Mouse (Mus musculus): ENCODE measurements around the gene Ctcf. TPM values are rescaled to one million over a fixed set of nuclear protein-coding genes. Genes with fewer than 3 reads are reported as not detected.
A peak's percentile ranks its signal among the peaks of the same experiment; 100 is the strongest.

The Ctcf gene
- polyA plus RNA-seq, 2 experiments from 2014 or later = 51.3 to 61.4 TPM

DNA sequence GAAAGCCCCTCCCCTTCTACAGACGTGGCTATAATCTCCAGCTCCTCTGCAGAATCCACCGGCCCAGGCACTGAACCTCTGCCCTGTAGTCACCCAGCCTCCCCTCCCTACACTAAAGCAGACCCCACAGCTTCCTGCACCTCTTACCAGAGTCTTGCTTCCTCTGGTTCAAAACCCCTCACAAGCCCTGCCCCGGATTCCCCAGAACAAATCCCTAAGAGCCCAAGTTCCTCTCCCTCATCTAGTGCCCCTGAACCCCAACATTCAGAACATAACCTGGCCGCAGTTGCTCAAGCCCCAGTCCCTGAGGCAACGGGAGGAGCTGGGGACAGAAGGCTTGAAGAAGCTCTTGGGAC is 18.1 kb upstream of the Ctcf start:
- ATAC-seq = no peak

DNA sequence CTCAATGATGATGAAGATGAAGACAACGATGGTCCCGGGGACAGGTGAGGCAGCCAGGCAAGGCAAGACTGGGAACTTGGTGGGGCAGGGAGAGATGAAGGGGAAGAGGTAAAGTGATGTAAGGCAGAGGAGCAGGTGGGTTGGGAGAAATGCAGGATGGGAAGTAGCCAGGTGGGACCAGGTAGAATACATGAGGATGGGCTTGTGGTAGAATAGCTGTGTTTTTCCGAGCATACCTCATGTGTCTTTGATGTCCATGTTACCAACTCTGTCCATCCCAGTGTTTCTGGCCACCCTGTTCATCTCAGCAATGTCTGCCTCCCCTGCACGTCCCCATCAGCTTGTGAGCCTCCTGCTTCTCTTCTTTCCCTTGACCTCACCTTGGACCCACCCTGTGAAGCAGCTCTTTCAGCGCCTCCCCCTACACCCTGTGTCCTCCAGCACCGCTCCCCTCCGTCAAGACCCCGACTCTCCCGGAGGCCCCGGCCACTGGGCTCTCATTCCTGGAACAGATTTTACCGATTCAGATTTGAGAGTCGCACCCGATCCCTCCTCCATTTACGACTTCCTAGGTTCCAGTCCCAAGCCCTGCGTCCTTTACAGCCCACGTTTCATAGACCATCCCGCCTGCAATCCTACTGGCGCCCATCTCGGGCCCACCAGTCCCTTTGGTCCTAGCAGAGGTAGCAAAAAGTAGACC is 17.3 kb upstream of the Ctcf start:
- no peak for ATAC-seq

DNA sequence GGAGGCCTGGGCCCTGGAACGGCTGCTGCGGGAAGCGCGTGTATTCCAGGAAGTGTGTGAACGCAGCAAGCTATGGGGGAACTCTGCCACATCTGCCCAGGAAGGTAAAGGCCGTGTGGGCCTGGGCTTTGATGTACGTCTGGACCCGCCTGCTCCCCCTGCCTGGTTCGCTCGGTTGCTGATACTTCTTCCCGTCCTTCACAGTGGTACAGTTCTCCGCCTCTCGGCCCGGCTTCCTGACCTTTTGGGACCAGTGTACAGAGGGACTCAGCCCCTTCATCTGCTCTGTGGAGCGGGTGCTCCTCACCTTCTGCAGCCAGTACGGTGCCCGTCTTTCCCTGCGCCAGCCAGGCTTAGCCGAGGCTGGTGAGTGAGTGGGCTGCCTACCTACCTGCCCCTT is 16.2 kb upstream of the Ctcf start:
- ATAC-seq = no peak

DNA sequence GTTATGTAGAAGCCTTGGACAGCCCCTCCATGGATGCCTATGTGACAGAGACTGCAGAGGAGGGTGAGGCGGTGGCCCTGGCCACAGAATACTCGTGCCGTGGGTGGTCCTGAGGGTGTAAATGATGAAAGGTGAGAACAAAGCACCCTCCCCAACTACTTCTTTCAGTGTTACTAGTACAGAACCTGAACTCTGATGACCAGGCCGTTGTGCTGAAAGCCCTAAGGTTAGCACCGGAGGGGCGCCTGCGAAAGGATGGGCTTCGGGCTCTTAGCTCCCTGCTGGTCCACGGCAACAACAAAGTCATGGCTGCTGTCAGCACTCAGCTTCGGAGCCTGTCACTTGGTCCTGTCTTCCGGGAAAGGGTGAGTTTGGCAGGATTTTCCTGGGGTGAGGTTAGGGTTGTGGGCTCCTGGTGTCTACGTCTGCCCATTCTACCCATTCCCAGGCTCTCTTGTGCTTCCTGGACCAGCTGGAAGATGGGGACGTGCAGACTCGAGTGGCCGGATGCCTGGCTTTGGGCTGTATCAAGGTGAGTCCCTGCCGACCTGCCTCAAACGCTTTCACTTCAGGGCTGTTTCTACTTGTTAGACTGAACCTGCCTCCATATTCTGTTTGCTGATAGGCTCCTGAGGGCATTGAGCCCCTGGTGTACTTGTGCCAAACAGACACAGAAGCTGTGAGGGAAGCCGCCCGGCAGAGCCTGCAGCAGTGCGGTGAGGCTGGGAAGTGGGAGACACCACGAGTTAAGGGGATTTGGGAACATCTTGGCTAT is 15.2 kb upstream of the Ctcf start:
- ATAC-seq = no peak

DNA sequence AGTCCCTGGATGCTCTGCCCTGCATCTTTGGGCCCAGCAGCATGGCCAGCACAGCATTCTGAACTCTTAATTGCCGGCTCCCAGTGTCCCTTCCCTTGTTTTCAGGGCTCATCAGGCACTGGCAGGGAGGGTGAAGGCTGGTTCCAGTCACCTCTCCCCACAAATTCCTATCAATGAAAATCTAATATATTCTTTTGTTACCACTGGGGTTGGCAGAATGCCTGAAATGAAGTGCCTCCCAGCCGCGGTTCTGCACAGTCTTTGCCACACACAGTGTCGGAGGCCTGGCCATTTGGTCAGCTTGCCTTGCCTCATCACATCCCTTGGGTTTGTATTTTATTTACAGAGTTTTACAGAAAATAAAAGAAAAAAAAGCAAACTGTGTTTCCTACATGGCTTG is 14.5 kb upstream of the Ctcf start:
- ATAC-seq = no peak

DNA sequence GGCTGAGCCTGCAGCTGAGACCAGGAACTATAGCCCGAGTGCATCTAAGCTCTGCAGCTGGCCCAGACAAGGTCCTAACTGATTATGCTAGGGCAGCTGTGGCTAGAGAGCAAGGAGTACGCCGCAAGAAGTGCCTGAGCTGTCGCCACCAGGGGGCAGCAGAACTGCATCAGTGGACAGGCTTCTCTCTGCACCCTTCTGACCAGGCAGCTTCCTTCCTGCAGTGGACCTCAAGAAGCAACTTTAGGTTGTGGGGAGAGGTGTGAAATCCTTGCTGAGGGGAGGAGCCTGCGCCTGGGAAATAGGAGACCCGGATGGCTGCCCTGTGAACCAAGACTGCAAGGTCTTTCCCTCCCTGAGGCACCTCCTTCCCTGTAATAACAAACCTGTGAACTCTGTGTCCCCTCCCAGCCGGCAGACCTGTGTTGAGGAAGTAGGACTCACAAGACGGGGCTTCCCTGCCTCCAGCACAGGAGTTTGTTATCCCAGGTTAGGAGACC is 13.9 kb upstream of the Ctcf start:
- peak; percentile 58 for ATAC-seq

DNA sequence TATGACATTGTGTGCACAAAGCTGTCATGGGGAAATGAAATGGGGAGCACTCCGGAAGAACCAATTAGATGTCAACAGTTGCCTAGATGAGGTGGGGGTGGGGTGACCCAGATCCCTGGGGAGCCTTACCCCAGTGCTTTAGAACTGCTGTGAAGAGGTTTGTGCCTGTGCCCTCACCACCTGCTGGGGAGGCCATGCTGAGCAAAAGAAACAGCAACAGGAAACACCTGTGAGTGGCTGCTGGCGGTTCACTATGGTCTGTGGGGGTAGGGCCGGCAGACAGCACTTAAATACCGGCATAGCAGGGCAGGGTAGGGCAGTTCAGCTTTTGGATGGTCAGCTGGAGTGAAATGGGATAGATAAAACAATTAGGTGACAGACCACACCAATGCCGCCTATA is 13.2 kb upstream of the Ctcf start:
- peak; percentile 86 for ATAC-seq

DNA sequence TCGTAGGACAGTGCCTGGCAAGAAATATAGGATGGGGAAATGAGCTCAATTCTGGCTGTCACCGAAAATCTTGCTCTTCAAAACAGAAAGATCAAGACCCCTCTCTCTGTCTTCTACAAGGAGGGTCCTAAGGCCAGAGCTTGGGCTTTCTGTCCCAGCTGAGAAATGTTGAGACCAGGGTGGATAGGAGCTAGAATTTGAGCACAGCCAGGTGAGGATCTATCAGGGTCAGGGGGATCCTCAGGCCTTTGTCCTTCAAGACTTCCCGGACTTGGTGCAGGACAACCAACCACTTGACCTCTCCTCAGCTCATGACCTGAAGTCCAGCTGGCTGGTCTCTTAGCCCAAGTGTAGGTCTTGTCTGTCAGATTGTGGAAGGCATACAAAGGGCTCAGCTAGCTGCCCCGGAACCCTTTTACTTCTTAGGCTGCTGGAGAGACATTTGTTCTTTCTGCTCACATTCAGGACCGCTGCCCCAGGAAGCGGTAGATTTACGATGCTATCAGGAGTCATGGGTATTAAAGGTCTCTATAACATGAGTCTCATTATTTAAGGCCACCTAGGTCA is 12.6 kb upstream of the Ctcf start:
- no peak for ATAC-seq

DNA sequence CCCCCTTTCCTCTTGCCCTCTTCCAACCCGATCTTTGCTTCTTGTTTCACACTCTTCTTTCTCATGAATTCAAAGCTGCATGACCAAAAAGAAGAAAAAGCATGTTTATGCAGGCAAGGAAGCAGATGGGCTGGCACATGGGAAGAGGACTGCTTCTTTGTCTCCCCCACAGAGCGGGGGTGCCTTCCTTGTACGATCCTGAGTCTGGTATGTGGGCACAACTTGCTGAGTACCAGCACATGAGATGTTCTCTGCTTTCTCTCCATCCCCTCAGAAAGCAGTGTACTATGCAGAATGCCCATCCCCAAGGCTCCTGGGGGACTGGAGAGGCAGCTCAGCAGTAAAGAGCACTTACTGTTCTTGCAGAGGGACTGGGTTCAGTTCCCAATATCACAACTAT is 12.0 kb upstream of the Ctcf start:
- ATAC-seq = no peak

DNA sequence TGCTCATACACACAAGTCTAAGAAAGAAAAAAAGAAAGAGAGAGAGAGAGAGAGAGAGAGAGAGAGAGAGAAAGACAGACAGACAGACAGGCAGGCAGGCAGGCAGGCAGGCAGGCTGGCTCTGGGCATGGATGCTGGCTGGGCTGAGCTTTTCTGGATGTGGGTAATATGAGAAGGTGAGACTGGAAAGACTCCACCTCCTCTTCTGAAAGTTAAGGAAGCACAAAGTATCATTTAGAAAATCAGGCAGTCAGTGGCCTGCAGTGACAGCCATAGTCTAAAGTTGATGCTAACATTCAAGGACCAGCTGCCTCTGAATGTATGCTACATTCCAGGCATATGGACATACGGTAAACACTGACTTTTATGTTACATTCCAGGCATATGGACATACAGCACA is 11.5 kb upstream of the Ctcf start:
- no peak for ATAC-seq

DNA sequence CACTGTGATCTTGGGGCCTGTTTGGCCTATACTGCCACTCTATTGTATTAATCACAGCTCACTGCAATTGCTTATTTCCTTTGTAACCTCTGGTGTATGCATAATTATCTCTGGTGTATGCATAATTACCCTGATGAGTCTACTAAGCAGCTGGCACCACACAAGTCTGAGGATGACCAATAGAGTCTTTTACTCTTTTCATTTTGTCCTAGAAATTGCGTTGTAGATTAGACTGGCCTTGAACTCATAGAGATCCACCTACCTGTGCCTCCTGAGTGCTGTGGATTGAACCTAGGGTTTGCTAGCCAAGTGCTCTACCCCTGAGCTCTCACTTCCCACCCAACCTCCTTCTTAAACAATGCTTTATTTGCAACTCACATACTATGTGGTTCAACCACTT is 10.3 kb upstream of the Ctcf start:
- ATAC-seq = no peak

DNA sequence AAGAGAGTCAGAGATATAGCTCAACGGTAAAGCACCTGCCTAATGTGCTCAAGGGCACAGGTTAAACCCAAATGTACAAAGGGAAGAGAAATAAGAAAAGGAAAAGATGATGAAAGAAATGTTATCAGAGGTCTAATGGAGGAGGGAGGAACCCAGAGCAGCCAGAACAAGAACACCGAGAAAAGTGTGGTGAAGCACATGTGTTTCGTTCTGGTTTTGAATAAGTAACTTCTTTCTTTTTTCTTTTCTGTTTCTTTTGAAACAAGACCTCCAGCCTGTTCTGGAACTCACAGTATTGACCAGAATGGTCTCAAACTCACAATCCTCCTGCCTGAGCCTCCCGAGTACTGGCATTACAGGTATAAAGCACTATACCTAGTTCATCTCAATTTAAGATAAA is 7.0 kb upstream of the Ctcf start:
- ATAC-seq = no peak

DNA sequence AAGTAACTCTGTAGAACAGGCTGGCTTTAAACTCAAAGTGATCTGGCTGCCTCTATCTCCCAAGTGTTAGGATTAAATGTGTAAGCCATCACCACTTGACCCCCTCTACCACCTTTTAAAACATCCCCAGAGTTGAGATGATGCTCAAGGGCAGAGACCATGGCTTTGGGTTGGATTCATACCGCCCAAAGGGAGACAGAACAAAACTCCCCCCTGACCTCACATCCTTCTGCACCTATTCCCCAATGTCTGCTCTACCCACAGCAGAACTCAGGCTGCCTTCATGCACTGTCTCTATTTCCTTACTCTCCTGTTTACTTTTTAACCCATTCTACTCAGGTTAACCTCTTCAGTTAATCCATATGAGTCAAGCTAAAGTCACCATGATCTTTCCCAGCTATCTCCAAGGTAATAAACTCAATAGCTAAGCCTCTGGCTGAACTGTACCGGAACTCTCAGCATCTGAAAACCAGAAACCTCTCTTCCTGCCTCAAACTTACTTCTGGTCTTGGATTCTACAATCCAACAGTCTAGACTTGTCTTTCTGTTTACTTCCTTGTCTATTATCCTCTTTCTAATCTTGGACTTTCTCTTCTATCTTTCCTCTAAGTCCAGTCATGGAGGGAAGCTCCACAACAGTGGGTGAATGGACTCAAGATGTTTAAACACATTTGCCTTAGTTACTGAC is 1.5 kb upstream of the Ctcf start:
- ATAC-seq = no peak

DNA sequence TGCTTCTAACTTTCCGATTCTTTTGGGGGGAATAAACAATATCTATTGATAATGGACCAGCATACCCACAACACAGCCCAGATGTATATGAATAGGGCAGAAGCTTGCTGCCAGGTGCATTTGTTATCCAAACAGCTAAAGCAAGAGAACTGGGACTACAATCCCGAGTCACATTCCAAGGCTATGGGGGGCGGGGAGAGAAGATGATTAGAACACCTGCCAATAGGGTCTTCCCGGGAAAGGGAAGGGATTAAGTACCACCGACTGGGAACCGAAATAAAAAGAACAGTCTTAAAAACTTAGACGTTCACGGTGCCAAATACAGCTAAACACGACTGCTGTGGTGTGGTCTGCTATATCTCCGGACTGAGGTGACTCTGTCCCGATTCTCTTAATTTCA is 887 bp upstream of the Ctcf start:
- no peak for ATAC-seq

DNA sequence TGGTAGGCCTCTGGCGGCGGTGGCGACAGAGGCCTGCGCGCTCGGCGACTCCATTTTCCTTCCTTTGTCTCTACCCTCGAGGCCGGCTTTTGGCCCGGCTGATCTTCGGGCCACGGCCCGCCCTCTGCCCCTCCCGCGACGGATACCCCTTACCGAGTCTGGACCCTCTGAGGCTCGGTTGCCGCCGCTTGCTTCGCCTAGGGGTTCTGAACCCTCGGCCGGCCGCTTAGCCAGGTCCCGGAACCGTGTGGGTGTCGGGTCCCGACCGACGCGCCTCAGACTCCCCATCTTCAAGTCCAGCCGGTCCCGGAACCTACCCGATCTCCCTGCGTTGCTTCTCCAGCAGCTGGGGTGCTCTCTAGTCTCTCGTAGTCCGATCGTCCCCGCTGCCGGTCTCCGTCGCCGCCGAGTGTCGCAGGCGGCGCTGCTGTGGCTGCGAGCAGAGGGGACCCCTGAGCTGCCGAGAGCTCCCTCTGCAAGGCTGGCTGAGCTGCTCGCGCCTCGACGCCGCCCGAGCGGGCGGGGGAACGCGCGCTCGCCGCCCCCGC is 669 bp downstream of the Ctcf start, which contains the start of gene Agrp:
TSS of gene Agrp (minus strand) at position 431 of the 548 bp plus-strand sequence.
- no peak for ATAC-seq

DNA sequence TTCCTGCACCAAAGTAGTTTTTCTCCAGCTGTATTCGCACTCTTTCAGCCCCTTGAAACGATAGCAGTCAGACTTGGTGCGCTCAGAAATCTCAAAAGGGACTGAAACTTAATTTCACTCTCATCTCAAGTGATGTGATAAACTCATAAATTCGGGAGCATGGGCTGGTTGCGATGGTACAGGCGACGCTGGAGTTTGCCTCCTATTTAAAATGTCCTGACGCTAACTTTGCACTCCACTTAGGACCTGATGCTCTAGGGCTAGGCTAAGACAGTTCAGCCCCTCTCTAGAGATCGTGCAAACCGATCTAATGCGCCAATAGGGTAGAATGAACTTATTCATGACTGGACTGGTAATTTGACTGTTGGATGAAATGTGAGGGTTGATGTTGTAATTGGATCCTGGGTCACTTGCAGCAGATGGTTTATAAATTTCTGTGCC is 1.3 kb downstream of the Ctcf start:
- peak; percentile 6 for ATAC-seq

DNA sequence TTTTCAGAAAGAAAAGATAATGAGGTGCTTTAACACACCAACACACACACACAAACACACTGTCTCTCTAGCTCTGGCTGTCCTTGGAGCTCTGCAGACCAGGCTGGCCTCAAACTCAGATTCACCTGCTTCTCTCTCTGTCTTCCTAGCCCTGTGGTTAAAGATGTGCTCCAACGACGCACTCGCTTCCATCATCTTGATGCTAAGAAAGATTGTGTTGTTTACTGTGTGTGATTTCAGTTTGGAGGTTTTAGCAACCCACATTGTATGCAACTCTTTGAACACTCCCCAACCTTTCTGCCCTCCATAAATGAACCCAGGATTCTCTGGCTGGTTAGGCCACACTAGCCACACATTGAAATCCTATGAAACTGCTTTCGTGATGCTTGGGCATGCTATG is 2.1 kb downstream of the Ctcf start:
- no peak for ATAC-seq

DNA sequence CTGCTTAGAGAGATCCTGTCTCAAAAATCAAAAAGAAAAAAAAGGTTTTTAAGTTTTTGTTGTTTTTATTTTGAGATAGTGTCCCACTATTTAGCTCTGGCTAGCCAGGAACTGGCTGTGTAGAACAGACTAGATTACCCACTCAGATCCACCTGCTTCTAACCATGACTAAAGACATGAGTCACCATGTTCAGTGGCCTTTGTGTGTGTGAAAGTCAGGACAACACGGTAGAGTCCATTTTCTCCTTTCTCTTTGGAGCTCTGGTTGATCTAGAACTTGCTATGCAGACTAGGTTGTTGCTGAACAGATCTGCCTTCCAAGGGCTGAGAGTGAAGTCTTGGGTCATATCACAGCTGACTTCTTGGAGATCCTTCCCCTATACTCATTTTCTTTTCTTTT is 3.5 kb downstream of the Ctcf start:
- ATAC-seq = no peak

DNA sequence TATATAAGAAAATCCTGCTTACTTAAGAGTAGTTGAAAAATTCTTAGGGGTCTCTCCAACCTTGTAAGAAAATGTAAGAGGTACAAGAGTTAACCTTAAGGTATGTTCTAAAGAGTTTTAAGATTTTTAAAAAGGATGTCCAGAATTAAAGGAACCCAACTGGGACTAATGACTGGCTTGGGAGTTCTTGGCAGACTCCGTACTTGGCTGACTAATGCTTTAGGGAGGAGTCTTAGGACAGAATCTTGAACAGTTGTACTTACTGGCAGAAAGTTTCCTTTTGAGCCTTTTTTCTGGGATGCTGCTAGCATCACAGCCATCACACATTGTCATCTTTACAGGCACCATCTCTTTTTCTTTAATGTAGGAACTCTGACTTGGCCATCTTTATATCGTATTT is 4.1 kb downstream of the Ctcf start:
- ATAC-seq = no peak

DNA sequence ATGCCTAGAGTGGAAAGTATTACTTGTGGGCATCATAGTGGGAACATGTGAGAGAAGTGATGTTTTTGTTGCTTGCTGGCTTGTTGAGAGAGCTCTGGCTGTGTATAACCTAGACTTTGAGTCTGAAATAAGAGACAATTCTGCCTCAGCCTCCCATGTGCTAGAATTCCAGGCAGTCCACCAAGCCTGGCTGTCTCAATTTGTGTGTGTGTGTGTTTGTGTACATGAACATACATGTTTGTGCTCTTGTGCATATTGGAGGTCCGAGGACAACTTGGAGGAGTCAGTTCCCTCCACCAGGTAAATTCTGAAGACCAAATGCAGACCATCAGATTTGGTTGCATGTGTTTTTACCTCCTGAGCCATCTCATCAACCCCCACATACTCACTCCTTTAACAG is 8.8 kb downstream of the Ctcf start:
- no peak for ATAC-seq

DNA sequence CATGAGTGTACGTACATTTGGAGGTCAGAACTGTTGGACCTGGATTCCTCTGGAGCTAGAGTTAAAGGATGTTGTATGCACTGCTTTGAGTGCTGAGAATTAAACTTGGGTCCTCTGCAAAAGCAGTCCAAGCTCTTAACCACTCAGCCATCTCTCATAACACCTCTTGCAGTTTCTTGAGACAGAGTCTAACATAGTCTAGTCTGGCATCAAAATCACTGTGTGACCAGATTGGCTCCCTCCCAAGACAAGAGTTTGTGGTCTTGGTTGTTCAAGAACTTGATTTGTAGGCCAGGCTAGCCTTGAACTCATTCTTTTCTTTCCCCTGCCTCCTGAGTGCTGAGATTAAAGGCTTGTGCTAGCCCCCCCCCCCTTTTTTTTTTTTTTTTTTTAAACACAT is 12.6 kb downstream of the Ctcf start:
- no peak for ATAC-seq

DNA sequence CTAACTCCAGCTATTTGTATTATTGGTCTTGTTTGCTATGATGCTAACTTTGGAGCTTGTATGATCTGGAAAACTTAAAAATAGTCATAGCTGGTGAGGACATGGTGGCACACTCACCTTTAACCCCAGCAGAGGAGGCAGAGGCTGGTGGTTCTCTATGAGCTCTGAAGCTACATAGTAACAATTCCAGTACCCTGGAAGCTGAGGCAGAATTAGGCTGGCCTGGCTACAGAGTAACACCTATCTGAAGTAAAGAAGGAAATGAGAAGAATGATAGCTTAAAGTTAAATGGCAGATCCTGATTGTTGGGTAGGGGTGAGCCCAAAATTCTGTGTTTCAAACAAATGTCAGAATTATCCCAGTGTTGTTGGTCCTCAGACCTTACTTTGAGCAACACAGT is 21.3 kb downstream of the Ctcf start:
- ATAC-seq = no peak

DNA sequence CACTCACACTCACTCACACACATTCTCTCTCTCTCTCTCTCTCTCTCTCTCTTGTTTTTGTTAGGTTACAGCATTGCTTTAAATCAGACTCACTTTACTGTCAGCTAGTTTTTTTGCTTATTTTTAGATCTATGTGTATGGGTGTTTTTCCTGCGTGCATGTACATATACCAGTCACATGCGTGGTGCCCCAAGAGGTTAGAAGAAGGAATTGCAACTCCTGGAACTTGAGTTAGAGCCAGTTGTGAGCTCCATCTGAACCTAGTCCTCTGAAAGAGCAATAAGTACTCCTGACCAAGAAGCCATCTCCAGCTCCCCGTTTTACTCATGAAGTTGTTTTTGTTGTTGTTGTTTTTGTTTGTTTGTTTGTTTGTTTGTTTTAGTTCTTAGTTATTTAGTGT is 24.8 kb downstream of the Ctcf start:
- peak; percentile 57 for ATAC-seq
